Mouse (Mus musculus): ENCODE data around the gene Fbxw2. TPM values are rescaled to one million over a fixed set of nuclear protein-coding genes. Genes with fewer than 3 reads are reported as not detected.
"Not testable (repeated sequence)": the region's sequence is repeated elsewhere in the genome, so short reads cannot be mapped to it uniquely, and the experiment has no call there.

Fbxw2 gene
- polyA plus RNA-seq, 1 experiment from 2014 or later: 74.5 TPM

DNA sequence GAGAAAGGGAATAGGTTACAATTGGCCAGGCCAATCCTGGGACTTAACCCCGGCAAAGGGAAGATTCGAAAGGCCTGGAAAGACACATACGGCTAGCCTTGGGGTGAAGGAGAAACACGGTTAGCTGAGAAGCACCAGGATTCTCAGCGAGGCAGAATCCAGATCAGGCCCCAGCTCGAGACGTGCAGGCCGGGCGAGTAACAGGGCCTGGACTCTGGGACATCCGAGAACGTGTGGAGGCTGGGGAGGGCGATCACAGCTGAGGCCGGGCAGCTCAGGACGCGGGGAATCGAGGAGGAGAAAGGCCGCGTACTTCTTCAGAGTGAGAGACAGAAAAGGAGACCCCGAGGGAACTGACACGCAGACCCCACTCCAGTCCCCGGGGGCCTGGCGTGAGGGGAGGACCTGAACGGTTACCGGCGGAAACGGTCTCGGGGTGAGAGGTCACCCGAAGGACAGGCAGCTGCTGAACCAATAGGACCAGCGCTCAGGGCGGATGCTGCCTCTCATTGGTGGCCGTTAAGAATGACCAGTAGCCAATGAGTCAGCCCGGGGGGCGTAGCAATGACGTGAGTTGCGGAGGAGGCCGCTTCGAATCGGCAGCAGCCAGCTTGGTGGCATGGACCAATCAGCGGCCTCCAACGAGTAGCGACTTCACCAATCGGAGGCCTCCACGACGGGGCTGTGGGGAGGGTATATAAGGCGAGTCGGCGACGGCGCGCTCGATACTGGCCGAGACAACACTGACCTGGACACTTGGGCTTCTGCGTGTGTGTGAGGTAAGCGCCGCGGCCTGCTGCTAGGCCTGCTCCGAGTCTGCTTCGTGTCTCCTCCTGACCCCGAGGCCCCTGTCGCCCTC lies 54.5 kb downstream of the Fbxw2 start, which contains the start of gene Hspa5:
Gene Hspa5 (plus strand): TSS at position 603 of the 859 bp plus-strand sequence.
- WGBS: under 1% methylated on average over 60 of the region's 60 CpGs
- peak within 1 kb of the TSS; percentile 94 for H3K4me3 ChIP-seq (replicated peaks; ENCODE audit: low read length)
- peak; percentile 99 for ATAC-seq (ENCODE audit: insufficient read depth, low FRiP score)

DNA sequence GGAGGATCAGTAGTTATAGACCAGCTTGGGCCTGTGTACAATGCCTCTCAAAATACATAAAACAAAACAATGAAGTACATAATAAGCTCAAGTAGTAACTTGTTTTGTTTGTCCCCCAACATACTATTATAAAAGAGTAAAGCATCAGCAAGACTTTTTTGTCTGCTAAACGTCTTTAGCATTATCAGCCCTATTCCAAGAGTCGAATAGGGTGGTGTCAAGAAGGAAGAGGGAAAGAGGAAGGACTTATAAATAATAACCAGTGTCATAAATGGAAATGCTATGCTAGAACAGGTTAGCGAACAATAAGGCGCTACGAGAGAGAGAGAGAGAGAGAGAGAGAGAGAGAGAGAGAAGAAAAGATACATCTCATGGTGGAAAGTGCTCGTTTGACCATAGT lies 55.2 kb downstream of the Fbxw2 start:
- Histone ChIP-seq H3K4me1 (ENCODE audit: control insufficient read depth, insufficient read depth, low read length) (peaks cover 33% of the 10 kb centered on the region), H3K27me3 (ENCODE audit: control insufficient read depth, insufficient read depth, low read length) (no peaks in the 10 kb centered on the region), H3K4me2 (ENCODE audit: low read depth, low read length) (peak overlapping the region; percentile 73), H3K4me3 (replicated peaks; ENCODE audit: low read length) (peak overlapping the region; percentile 94), H3K36me3 (ENCODE audit: control insufficient read depth, insufficient read depth, low read length) (peaks cover 23% of the 10 kb centered on the region), H3K9ac (ENCODE audit: low read length) (peak overlapping the region; percentile 95), H3K9me3 (replicated peaks; ENCODE audit: control insufficient read depth, low read length) (no peaks in the 10 kb centered on the region), H3K27ac (ENCODE audit: low read length) (peak overlapping the region; percentile 93)
- 4% methylated on average over 6 of the region's 6 CpGs for WGBS
- no peak for ATAC-seq (ENCODE audit: insufficient read depth, low FRiP score)

More for the DNA sequence above, 54.5 kb downstream of the Fbxw2 start, which contains the start of gene Hspa5:
- Histone ChIP-seq H3K4me1 (ENCODE audit: control insufficient read depth, insufficient read depth, low read length) (peaks cover 38% of the 10 kb centered on the region), H3K36me3 (ENCODE audit: control insufficient read depth, insufficient read depth, low read length) (peaks cover 24% of the 10 kb centered on the region), H3K9me3 (replicated peaks; ENCODE audit: control insufficient read depth, low read length) (no peaks in the 10 kb centered on the region), H3K27ac (ENCODE audit: low read length) (peak within 1 kb of the TSS; percentile 93), H3K4me2 (ENCODE audit: low read depth, low read length) (peak within 1 kb of the TSS; percentile 81), H3K27me3 (ENCODE audit: control insufficient read depth, insufficient read depth, low read length) (no peaks in the 10 kb centered on the region), H3K9ac (ENCODE audit: low read length) (peak within 1 kb of the TSS; percentile 97)

DNA sequence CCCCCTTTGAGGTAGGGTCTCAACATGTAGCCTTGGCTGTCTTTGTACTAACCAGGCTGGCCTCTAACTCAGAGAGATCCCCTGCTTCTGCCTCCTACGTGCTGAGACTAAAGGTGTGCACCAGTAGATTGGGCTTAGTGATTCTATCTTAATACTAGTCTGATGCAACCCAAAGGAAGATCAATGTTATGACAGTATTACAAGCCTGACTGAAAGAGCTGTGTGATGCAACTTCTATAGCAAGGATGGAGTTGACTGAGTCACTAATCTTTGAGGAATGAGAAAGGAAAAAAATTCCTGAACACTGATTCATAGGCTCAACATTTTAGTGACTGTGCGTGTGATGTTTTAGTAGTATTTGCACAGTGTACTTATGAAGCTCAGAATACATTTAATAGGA lies 56.1 kb downstream of the Fbxw2 start:
- Histone ChIP-seq H3K9ac (ENCODE audit: low read length) (no peak overlapping the region), H3K4me1 (ENCODE audit: control insufficient read depth, insufficient read depth, low read length) (peaks cover 25% of the 10 kb centered on the region), H3K27ac (ENCODE audit: low read length) (peak overlapping the region; percentile 31; the same call in 1 of the 2 replicates), H3K27me3 (ENCODE audit: control insufficient read depth, insufficient read depth, low read length) (no peaks in the 10 kb centered on the region), H3K36me3 (ENCODE audit: control insufficient read depth, insufficient read depth, low read length) (peaks cover 15% of the 10 kb centered on the region), H3K4me2 (ENCODE audit: low read depth, low read length) (no peak overlapping the region), H3K9me3 (replicated peaks; ENCODE audit: control insufficient read depth, low read length) (no peaks in the 10 kb centered on the region), H3K4me3 (replicated peaks; ENCODE audit: low read length) (no peak overlapping the region)
- 83% methylated on average over 2 of the region's 2 CpGs for WGBS
- no peak for ATAC-seq (ENCODE audit: insufficient read depth, low FRiP score)

DNA sequence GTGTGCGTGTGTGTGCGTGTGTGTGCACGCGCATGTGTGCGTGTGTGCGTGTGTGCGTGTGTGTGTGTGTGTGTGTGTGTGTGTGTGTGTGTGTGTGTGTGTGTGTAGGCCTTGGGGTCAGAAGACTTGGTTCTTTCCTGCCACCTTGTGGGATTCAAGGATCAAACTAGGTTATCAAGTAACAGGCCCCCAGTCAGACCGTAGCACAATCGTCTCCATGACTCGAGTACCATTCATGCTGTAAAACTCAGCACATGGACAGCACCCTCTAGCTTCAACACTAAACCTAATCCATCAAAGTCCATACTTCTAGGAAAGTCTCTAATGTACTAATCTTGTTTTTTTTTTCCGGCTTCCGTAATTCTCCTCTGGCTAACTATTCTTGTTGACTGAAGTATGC lies 61.3 kb downstream of the Fbxw2 start:
- H3K4me2 ChIP-seq (ENCODE audit: low read depth, low read length): no peak overlapping the region
- H3K9me3 ChIP-seq (replicated peaks; ENCODE audit: control insufficient read depth, low read length): no peaks in the 10 kb centered on the region
- no peaks in the 10 kb centered on the region for H3K36me3 ChIP-seq (ENCODE audit: control insufficient read depth, insufficient read depth, low read length)
- WGBS: 58% methylated on average over 12 of the region's 12 CpGs
- H3K9ac ChIP-seq (ENCODE audit: low read length): no peak overlapping the region
- H3K4me1 ChIP-seq (ENCODE audit: control insufficient read depth, insufficient read depth, low read length): no peaks in the 10 kb centered on the region
- H3K4me3 ChIP-seq (replicated peaks; ENCODE audit: low read length): no peak overlapping the region
- ATAC-seq (ENCODE audit: insufficient read depth, low FRiP score): no peak
- no peak overlapping the region for H3K27ac ChIP-seq (ENCODE audit: low read length)
- no peaks in the 10 kb centered on the region for H3K27me3 ChIP-seq (ENCODE audit: control insufficient read depth, insufficient read depth, low read length)

DNA sequence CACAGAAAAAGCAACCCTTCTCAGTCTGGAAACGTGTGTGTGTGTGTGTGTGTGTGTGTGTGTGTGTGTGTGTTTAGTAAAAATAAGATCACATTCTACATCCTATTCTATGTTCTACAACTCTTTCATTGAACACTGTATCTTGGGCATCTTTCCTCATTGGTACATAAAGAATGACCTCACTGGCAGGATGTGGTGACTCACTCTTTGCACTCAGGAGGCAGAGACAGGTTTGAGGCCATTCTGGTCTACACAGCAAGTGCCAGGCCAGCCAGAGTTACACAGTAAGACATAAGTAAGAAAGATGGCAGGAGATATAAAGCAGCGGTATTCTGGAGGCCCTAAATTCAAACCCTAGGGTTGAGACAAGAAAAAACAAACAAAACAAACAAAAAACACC lies 63.2 kb downstream of the Fbxw2 start:
- ATAC-seq (ENCODE audit: insufficient read depth, low FRiP score): no peak
- H3K9ac ChIP-seq (ENCODE audit: low read length): no peak overlapping the region
- no peaks in the 10 kb centered on the region for H3K36me3 ChIP-seq (ENCODE audit: control insufficient read depth, insufficient read depth, low read length)
- H3K4me2 ChIP-seq (ENCODE audit: low read depth, low read length): no peak overlapping the region
- no peak overlapping the region for H3K27ac ChIP-seq (ENCODE audit: low read length)
- no peaks in the 10 kb centered on the region for H3K4me1 ChIP-seq (ENCODE audit: control insufficient read depth, insufficient read depth, low read length)
- WGBS: 46% methylated on average over 2 of the region's 2 CpGs
- no peaks in the 10 kb centered on the region for H3K9me3 ChIP-seq (replicated peaks; ENCODE audit: control insufficient read depth, low read length)
- H3K27me3 ChIP-seq (ENCODE audit: control insufficient read depth, insufficient read depth, low read length): no peaks in the 10 kb centered on the region
- no peak overlapping the region for H3K4me3 ChIP-seq (replicated peaks; ENCODE audit: low read length)

DNA sequence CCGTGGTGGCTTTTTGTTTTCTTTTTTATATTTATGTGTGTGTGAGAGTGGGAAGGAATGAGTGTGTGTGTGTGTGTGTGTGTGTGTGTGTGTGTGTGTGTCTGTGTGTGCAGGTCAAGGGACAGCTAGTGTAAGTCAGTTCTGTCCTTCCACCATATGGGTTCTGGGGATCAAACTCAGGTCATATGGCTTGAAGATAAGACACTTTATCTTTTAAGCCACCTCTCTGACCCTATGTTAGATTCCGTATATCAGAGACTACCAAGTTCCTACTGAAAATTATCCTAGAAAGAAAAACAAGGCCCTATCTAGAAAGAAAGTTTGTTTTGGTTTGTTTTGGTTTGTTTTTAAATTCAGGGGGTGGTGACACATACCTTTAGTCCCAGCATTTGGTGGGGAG lies 63.9 kb downstream of the Fbxw2 start:
- Histone ChIP-seq H3K36me3 (ENCODE audit: control insufficient read depth, insufficient read depth, low read length) (no peaks in the 10 kb centered on the region), H3K4me3 (replicated peaks; ENCODE audit: low read length) (no peak overlapping the region), H3K27ac (ENCODE audit: low read length) (no peak overlapping the region), H3K9me3 (replicated peaks; ENCODE audit: control insufficient read depth, low read length) (no peaks in the 10 kb centered on the region), H3K4me1 (ENCODE audit: control insufficient read depth, insufficient read depth, low read length) (no peaks in the 10 kb centered on the region), H3K4me2 (ENCODE audit: low read depth, low read length) (no peak overlapping the region), H3K27me3 (ENCODE audit: control insufficient read depth, insufficient read depth, low read length) (no peaks in the 10 kb centered on the region), H3K9ac (ENCODE audit: low read length) (no peak overlapping the region)
- 64% methylated on average over 2 of the region's 2 CpGs for WGBS
- no peak for ATAC-seq (ENCODE audit: insufficient read depth, low FRiP score)

DNA sequence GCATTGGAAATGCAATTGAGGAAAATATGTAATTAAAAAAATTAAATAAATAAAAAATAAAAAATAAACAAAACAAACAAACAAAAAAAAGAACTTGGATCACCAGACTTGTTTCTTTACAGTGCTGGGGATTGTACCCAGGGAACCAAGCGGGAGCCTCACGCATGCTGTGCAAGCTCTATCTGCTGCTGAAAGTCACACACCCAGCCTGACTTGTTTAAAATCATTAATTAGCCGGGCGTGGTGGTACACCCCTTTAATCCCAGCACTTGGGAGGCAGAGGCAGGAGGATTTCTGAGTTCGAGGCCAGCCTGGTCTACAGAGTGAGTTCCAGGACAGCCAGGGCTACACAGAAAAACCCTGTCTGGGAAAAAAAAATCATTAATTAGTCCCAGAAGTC lies 64.8 kb downstream of the Fbxw2 start:
- H3K36me3 ChIP-seq (ENCODE audit: control insufficient read depth, insufficient read depth, low read length); H3K9ac ChIP-seq (ENCODE audit: low read length); H3K27ac ChIP-seq (ENCODE audit: low read length); H3K27me3 ChIP-seq (ENCODE audit: control insufficient read depth, insufficient read depth, low read length); H3K4me2 ChIP-seq (ENCODE audit: low read depth, low read length); H3K4me3 ChIP-seq (replicated peaks; ENCODE audit: low read length); H3K4me1 ChIP-seq (ENCODE audit: control insufficient read depth, insufficient read depth, low read length); H3K9me3 ChIP-seq (replicated peaks; ENCODE audit: control insufficient read depth, low read length); ATAC-seq (ENCODE audit: insufficient read depth, low FRiP score): not testable (repeated sequence)
- 86% methylated on average over 5 of the region's 5 CpGs for WGBS

DNA sequence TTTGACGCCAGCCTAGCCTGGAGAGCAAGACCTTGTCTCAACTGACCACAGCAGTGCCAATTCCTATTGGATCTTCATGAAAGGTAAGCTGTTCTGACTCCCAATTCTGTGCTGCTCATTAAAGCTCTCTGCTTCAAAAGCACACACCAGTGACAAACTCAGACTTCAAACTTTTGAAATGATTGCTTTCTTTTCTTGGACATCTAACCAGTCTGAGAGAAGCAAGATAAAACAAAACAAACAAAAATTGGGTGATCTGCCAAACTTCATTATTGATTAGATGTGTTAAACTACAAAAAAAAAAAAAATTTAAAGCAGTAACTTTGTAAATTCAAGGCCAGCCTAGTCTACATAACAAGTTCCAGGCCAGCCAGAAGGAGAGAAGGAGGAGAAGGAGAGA lies 68.8 kb downstream of the Fbxw2 start:
- Histone ChIP-seq H3K27me3 (ENCODE audit: control insufficient read depth, insufficient read depth, low read length) (no peaks in the 10 kb centered on the region), H3K36me3 (ENCODE audit: control insufficient read depth, insufficient read depth, low read length) (no peaks in the 10 kb centered on the region), H3K9ac (ENCODE audit: low read length) (no peak overlapping the region), H3K4me1 (ENCODE audit: control insufficient read depth, insufficient read depth, low read length) (peaks cover 8% of the 10 kb centered on the region), H3K27ac (ENCODE audit: low read length) (no peak overlapping the region), H3K9me3 (replicated peaks; ENCODE audit: control insufficient read depth, low read length) (no peaks in the 10 kb centered on the region), H3K4me2 (ENCODE audit: low read depth, low read length) (no peak overlapping the region), H3K4me3 (replicated peaks; ENCODE audit: low read length) (no peak overlapping the region)
- no peak for ATAC-seq (ENCODE audit: insufficient read depth, low FRiP score)
- 77% methylated on average over 1 of the region's 1 CpGs for WGBS

DNA sequence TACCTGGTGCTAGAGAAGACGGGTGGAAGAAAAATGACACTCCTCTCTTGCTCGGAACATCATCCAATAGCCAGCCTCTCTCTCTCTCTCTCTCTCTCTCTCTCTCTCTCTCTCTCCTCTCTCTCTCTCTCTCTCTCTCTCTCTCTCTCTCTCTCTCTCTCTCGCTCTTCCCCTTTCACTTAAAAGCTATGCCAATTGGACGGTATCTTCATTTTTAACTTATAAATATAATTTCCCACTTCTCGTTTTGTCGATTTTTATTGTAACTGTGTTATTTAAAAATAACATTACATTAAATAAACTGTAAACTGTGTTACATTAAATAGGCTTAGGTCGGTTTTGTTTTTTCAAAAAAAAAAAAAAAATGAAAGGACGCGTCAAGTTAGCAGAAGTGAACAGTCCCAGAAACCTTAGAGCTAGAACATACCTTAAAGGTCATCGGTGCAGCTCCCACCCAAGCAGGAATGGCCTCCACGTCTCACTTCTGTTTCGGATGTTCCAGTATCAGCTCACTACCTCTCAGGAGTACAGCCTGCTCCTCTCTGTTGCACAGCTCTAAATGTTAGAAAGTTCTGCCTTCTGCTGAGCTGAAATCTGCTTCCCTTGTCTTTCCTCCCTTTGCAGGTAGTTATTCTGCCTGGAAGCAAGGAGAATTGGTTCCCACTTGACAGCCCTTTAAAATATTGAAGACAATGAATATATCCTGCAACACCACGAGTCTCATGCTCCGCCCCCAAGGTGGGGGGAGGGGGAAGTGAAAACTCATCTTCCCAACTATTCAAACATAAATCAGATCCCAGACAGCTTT lies 71.4 kb downstream of the Fbxw2 start, which contains the start of gene Gapvd1:
Gene Gapvd1 (minus strand): TSS at position 682 of the 808 bp plus-strand sequence.
- H3K36me3 ChIP-seq (ENCODE audit: control insufficient read depth, insufficient read depth, low read length): no peaks in the 10 kb centered on the region
- no peaks in the 10 kb centered on the region for H3K27me3 ChIP-seq (ENCODE audit: control insufficient read depth, insufficient read depth, low read length)
- peaks cover 13% of the 10 kb centered on the region for H3K4me1 ChIP-seq (ENCODE audit: control insufficient read depth, insufficient read depth, low read length)
- peak within 1 kb of the TSS; percentile 67 for H3K4me2 ChIP-seq (ENCODE audit: low read depth, low read length)
- 1% methylated on average over 14 of the region's 14 CpGs for WGBS
- peak within 1 kb of the TSS; percentile 97 for H3K9ac ChIP-seq (ENCODE audit: low read length)
- H3K27ac ChIP-seq (ENCODE audit: low read length): peak within 1 kb of the TSS; percentile 92
- ATAC-seq (ENCODE audit: insufficient read depth, low FRiP score): no peak
- peak within 1 kb of the TSS; percentile 87 for H3K4me3 ChIP-seq (replicated peaks; ENCODE audit: low read length)
- no peaks in the 10 kb centered on the region for H3K9me3 ChIP-seq (replicated peaks; ENCODE audit: control insufficient read depth, low read length)

Data from stomach, embryonic 16.5 days (tissue).